Mouse (Mus musculus) kidney, adult 2 months (tissue): ENCODE measurements around the gene Arhgef10l.

Experiments used
- CTCF ChIP-seq: fragments of 200-500 bp; conservative IDR thresholded peaks from 2 replicates; pipeline ENCODE4 v1.5.1; 2011; ENCODE audit warnings: low read depth, mild to moderate bottlenecking, control low read depth, low read length, moderate library complexity, mixed read lengths; ENCODE audit not compliant: insufficient read depth, insufficient read length
- POLR2A ChIP-seq: fragments of 200-500 bp; IDR thresholded peaks from one replicate; pipeline ENCODE4 v1.6.1; 2011; ENCODE audit warnings: low read depth, low read length, control low read depth

GRCm38 (mm10) chr4:140525674-140526177, 140.1 kb downstream of the Arhgef10l start:
- no peak for TF ChIP-seq POLR2A
- TF ChIP-seq CTCF = no peak
